Mouse (Mus musculus): ENCODE measurements around the gene Vac14. TPM values are rescaled to one million over a fixed set of nuclear protein-coding genes. Genes with fewer than 3 reads are reported as not detected.

Gene Vac14
- total RNA-seq (2021) = 10 to 100 TPM; 29.8 to 32.8 TPM
- long read RNA-seq, experiment 1, transcript Vac14-201 (19 exons, 3,069 nt) = major isoform, 22 of 32 reads
- long read RNA-seq, experiment 1, partial matches to known transcripts = 3 of 32 reads
- long read RNA-seq, experiment 1, other reads (novel, unspliced or antisense) = 6 of 32 reads
- long read RNA-seq, experiment 2, partial matches to known transcripts = 5 of 9 reads
- long read RNA-seq, experiment 2, other reads (novel, unspliced or antisense) = 3 of 9 reads

DNA sequence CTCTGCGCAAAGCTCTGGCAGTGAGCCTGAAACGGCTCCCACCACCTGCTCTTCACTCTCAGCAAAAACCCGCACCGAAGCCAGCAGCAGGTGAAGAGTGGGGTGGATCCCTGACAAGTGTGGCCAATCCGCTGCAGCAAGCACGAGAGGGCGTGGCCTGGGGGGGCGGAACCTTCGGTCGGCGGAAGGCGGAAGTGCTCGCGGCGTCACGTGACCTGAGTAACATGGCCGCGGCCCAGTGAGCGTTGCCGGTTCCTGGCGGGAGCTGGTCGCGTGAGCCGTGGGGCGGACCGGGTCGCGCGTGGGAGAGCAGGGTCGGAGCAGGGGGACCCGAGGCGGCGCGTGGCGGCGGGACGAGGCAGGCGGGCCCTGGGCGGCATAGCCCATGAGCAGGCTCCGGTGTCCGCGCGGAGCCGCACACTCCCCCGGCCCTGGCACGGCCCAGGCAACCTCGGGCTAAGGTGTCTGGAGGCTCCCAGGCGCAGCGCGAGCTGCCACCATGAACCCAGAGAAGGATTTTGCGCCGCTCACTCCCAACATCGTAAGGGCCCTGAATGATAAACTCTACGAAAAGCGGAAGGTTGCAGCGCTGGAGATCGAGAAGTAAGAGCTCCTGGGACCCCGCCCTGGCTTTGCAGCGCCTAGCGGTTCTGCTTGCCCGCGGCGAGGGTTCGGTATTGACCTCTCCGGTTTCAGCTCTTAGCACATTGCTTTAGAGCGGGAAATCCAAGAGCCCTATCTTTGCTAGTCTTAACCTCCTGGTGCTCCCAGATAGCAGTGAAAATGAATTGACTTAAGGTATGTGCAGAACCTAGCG is at the start of gene Vac14:
Vac14 (plus strand) TSS at position 195 of the 817 bp plus-strand sequence.
- DNase-seq (ENCODE audit: low spot score in 2 of 2) = peak; percentile 97

DNA sequence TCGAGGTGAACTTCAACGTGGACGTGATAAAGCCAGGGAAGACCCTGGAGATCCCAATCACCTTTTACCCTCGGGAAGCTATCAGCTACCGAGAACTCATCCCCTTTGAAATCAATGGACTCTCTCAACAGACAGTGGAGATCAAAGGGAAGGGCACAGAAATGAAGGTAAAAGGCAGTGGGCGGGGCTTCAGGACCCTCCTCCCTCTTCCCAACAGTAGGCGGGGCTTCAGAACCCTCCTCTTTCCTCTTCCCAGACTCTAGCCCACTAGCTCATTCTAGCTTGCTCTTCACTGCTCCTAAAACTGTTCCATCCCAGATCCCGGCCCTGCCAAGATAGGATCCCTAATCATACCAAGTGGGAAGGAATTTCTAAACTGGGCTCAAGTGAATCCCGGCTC is 25.7 kb upstream of the Vac14 start:
- no peak for DNase-seq (ENCODE audit: low spot score in 2 of 2)

- DNase-seq (ENCODE audit: low spot score in 2 of 2) = no peak
Observed at GRCm38 (mm10) chr8:110594164-110594563, 24.2 kb upstream of the Vac14 start.

- peak in 1 of 2 experiments; percentile 43 for DNase-seq (ENCODE audit: low spot score in 2 of 2)
Observed at GRCm38 (mm10) chr8:110604556-110604955, 13.8 kb upstream of the Vac14 start.

DNA sequence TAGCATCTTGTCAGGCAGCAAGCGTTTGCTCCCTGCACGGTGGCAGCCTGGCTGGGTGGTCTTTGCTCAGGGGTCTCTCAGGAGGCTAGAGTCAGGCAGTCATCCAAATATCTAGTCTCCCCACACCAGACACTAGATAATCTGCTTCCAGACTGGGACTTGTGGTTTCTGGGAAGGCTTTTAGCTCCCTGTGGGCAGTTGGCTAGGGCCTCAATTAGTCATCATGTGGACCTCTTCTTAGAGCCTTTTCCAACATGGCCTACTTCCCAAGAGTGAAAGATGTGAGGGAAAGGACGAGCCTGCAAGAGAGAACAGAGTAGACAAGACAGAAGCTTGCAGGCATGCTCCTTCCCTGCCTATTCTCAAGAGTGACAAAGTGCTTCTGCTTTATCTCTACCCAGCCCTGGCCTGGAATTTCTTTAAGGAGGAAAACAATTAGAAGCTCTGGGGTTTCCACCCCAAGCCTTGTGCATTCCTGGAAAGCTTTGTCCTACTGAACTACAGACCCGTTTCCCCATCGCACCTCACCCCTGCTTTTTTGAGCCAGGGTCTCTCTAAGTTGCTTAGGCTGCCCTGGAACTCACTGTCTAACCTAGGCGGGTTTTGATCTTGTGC is 12.9 kb upstream of the Vac14 start:
- DNase-seq (ENCODE audit: low spot score in 2 of 2) = no peak

GRCm38 (mm10) chr8:110615730-110616129 is 2.7 kb upstream of the Vac14 start:
- no peak for DNase-seq (ENCODE audit: low spot score in 2 of 2)

DNA sequence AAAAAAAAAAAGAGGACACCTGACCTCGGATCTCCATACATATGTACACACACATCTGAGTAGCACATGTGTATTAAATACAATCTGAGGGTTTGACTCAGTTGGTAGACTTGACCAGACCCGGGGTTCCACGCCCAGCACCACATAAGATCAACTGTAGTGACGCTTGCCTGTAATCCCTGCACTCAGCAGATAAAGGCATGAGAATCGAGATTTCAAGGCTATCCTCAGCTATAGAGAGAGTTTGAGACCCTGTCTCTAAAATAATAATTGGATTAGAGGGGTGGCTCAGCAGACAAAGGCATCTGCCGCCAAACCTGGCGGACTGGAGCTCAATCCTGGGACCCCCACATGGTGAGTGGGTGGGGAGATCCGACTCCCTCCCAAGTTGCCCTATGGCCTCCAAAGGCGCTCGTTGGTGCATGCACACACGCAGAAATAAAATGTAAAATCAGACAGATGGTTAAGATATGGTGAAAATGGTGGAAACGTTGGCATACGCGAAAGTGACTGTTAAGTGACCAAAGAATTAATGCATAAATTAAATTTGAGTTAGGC is 505 bp upstream of the Vac14 start:
- no peak for DNase-seq (ENCODE audit: low spot score in 2 of 2)

GRCm38 (mm10) chr8:110619208-110619574 is 806 bp downstream of the Vac14 start:
- no peak for DNase-seq (ENCODE audit: low spot score in 2 of 2)

- no peak for DNase-seq (ENCODE audit: low spot score in 2 of 2)
Observed at GRCm38 (mm10) chr8:110619919-110620318, 1.5 kb downstream of the Vac14 start.

- no peak for DNase-seq (ENCODE audit: low spot score in 2 of 2)
Observed at GRCm38 (mm10) chr8:110626431-110626830, 8.0 kb downstream of the Vac14 start.

DNA sequence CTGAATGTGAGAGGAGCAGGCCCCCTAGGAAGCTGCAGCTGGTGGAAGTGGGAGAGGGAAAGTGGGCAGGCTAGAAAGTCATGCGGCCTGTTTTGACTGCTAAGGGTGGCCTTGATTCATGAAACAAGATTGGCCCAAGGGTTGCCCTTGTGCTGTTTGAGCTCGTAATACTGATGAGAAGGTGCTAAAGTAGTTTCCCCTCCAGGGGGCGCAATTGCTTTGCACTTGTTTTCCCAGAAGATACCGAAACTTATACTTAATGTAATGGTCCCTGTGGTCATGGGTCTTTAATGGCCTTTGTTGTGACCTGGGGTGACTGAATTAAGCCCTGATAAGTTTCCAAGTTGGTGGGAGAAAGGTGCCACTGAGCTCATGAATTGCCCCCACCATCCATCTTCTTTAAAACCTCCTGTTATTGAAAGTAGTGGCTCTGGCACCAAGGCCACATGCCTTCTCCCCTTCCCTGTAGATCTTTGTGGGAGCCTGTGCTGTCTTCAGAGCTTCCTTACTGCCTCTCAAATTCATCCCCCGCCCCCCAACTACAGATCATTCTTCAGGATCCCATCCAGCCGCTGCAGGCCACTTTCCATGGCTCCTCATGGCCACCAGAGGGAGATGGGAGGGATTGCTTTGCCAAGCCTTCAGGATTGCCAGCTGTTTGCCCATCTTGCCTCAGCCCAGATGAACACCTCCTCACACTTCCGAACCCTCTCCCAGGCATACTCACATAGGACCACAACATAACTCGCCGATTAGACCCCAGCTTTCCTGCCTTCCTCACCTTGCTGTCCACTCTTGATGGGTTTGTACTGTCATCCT is 11.1 kb downstream of the Vac14 start:
- DNase-seq (ENCODE audit: low spot score in 2 of 2) = peak; percentile 67 to 69

- no peak for DNase-seq (ENCODE audit: low spot score in 2 of 2)
Observed at GRCm38 (mm10) chr8:110630079-110630478, 11.7 kb downstream of the Vac14 start.

GRCm38 (mm10) chr8:110630571-110631071 is 12.2 kb downstream of the Vac14 start:
- no peak for DNase-seq (ENCODE audit: low spot score in 2 of 2)

- no peak for DNase-seq (ENCODE audit: low spot score in 2 of 2)
Observed at GRCm38 (mm10) chr8:110631201-110631600, 12.8 kb downstream of the Vac14 start.

- no peak for DNase-seq (ENCODE audit: low spot score in 2 of 2)
Observed at GRCm38 (mm10) chr8:110633814-110634213, 15.4 kb downstream of the Vac14 start.

DNA sequence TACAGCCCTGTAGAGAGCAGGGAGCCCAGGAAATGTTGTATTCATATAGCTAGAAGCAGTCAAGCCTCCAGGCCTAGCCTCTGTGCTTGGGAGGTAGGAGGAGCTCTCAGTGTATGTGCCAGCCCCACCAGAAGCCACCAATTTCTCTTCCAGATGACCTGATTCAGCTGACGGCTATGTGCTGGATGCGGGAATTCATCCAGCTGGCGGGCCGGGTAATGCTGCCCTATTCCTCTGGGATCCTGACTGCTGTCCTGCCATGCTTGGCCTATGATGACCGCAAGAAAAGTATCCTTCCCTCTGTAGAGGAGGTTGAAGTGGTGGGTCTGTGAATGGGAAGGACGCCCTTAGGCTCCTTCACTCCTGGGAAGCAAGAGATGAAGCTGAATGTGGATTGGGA is 17.8 kb downstream of the Vac14 start:
- no peak for DNase-seq (ENCODE audit: low spot score in 2 of 2)

DNA sequence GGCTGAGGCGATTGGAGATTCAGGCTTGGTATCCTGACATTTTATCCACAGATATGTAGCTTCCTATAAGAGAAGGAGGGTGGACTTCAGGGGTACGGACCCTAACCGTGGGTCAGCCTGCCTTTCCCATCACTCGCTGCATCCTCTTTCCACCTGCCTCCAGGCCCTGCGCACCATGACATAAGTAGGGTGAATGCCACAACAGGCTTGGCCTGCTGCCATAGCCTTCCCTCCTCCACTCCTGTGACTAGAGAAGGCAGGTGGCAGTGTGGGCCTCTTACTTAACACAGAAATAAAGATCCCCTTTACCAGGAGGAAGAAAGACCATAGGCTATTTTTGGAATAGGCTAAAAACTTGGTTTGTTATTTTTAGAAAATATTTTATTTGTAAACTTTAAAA is 23.9 kb downstream of the Vac14 start:
- DNase-seq (ENCODE audit: low spot score in 2 of 2) = no peak

DNA sequence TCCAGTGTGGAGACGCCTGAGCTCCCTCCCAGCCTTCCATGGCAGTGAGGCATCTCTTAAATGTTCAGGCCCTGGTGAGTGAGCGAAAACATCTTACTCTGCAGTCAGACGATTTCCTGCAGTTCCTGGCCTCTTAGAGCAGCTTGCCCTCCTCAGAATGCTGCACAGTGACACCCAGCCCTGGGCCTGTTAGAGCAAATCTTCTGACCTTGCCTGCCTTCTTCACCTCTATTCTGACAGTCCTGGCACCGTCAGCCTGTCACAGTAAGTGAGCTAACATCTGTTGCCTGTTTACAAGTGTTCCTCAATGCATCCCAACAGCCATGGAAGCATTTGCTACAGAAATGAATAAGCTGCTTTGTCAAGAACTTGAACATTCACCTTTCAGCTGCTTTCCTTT is 24.8 kb downstream of the Vac14 start:
- no peak for DNase-seq (ENCODE audit: low spot score in 2 of 2)

DNA sequence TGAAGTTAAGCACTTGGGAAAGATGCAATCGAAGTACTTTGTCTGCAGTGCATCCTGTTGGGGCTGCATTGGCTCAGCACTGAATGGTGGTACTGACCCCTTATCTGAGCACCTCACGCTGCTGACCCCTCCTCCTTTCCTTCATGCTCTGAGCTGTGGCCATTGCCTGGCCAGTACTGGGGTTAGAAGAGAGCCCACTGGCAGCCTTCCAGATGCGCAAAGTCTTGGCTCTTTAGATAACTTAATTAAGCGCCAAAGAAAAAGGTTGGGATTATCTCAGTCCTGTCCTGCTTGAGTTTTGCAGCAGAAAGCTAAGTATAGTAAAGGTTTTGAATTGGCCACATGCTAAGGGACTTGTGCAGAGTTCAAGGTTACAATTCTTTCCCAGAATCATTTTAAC is 26.0 kb downstream of the Vac14 start:
- no peak for DNase-seq (ENCODE audit: low spot score in 2 of 2)

- no peak for DNase-seq (ENCODE audit: low spot score in 2 of 2)
Observed at GRCm38 (mm10) chr8:110644901-110645300, 26.5 kb downstream of the Vac14 start.

DNA sequence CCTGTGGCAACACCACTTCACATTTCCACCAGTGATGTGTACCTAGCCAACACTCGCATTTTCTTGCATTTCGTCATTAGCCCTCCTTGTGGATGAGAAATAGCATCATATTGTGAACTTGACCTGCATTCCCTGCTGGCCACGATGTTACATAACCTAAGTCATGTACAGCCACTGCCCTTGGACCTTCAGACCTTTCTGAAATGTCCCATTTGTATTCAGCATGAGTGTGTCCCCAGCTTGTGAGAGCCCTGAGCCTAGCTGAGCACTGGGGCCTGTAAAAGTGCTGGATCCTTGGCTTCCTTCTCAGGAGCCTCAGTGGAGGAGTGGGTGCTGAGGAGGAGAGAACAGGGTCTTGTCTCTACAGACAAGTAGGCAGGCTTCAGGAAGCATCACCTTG is 27.0 kb downstream of the Vac14 start:
- no peak for DNase-seq (ENCODE audit: low spot score in 2 of 2)

Measured in adrenal gland, adult 18-20 months (tissue).